Mouse (Mus musculus): ENCODE results near the gene Bmpr1b. TPM values are rescaled to one million over a fixed set of nuclear protein-coding genes. Genes with fewer than 3 reads are reported as not detected.

The Bmpr1b gene
- polyA plus RNA-seq, 1 experiment, result 0.05 TPM

DNA sequence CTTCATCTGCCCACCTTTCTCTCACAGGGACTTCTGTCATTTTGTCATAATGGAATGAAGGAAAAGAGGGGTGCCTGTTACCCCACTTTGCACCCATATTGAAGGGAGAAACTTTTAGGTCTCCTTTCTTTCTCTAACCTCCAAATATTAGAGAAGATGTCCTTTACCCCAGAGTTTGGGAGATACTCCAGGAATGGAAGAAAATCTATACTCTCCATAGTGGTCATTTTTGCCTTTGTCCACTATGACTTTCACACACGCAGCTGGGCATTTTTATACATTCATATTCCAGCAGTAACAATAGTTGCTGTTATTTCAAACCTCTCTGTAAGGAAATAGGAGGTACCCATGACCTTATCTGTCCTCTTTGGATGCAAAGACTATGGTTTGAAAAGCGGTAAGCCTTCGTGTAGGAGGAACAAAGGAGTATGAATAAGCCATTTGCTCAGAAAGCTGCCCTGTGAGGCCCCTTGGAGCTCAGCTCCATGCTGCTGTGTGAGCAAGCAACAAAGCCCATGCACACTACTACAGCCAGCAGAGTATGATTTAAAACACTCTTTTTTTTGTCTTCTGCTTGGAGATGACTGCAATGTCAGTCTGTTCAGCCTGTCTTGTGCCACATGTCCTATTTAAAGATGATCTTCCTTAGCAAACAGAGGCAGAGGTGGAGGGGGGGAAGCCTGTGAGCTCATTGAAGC is 350.5 kb downstream of the Bmpr1b start:
- TF ChIP-seq POLR2A (IDR thresholded peaks at IDR 0.05; ENCODE audit: control insufficient read depth, extremely low read depth, insufficient read depth, low read length, poor library complexity), result no peak
- TF ChIP-seq CTCF (IDR thresholded peaks at IDR 0.05; ENCODE audit: borderline replicate concordance, control insufficient read depth, extremely low read depth, insufficient read depth, low read length, poor library complexity), result no peak
- no peak for DNase-seq
- Histone ChIP-seq H3K27ac (ENCODE audit: control insufficient read depth, insufficient read depth, low read length) (no peak overlapping the region), H3K4me3 (ENCODE audit: control insufficient read depth, insufficient read depth, low read length) (no peak overlapping the region), H3K4me1 (replicated peaks; ENCODE audit: control insufficient read depth, insufficient read depth, low read length) (no peaks in the 10 kb centered on the region), H3K36me3 (ENCODE audit: control insufficient read depth, insufficient read depth, low read length) (no peaks in the 10 kb centered on the region), H3K27me3 (ENCODE audit: control insufficient read depth, insufficient read depth, low read length) (no peaks in the 10 kb centered on the region)
- WGBS, result 90% methylated on average over 3 of the region's 3 CpGs

DNA sequence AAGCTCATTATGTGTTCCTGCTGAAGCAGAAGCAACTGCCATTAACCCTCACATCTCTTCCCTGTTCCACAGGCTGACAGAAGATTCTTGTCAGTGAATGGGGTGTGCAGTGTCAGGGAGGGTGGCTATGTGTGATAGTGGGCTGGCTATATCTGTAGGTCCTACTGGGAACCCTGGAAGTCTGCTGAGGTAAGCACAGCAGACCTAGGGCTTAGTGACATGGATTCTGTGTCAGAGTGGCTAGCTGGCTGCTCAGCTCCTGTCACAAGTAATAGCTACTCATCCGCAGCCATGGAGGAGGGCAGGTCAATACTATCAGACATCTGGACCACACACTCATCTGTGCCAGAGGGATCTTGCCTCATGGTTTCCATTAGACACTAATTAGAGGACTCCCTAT is 354.4 kb downstream of the Bmpr1b start:
- no peak for DNase-seq
- TF ChIP-seq CTCF (IDR thresholded peaks at IDR 0.05; ENCODE audit: borderline replicate concordance, control insufficient read depth, extremely low read depth, insufficient read depth, low read length, poor library complexity) (no peak), POLR2A (IDR thresholded peaks at IDR 0.05; ENCODE audit: control insufficient read depth, extremely low read depth, insufficient read depth, low read length, poor library complexity) (no peak)
- WGBS, result 100% methylated on average over 1 of the region's 1 CpGs

DNA sequence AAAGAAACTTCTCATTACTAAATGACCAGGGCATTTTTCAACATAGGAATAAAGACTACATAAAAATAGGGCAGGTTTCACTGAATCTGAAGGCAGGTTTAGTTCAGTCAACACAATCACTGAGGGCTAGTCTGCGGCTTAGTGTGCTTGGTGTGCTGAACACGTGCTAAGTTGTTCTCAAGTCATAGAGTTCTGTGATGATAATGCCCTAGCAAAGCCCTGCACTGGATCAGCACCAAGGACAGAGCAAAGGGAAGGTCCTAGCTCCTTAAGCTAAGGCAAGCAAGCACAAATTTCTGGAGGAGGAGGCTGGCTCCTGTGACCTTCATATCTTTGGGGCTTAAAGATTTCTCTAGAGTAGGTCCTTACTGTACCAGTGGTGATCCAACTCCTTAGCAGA is 357.9 kb downstream of the Bmpr1b start:
- no peak overlapping the region for H3K27ac ChIP-seq (ENCODE audit: control insufficient read depth, insufficient read depth, low read length)
- H3K4me1 ChIP-seq (replicated peaks; ENCODE audit: control insufficient read depth, insufficient read depth, low read length), result no peaks in the 10 kb centered on the region
- no peaks in the 10 kb centered on the region for H3K27me3 ChIP-seq (ENCODE audit: control insufficient read depth, insufficient read depth, low read length)
- 26% methylated on average over 2 of the region's 2 CpGs for whole genome bisulfite sequencing
- no peaks in the 10 kb centered on the region for H3K36me3 ChIP-seq (ENCODE audit: control insufficient read depth, insufficient read depth, low read length)
- H3K4me3 ChIP-seq (ENCODE audit: control insufficient read depth, insufficient read depth, low read length), result no peak overlapping the region
- DNase-seq, result no peak
- TF ChIP-seq CTCF (IDR thresholded peaks at IDR 0.05; ENCODE audit: borderline replicate concordance, control insufficient read depth, extremely low read depth, insufficient read depth, low read length, poor library complexity), result no peak
- no peak for TF ChIP-seq POLR2A (IDR thresholded peaks at IDR 0.05; ENCODE audit: control insufficient read depth, extremely low read depth, insufficient read depth, low read length, poor library complexity)

More for the DNA sequence above, 354.4 kb downstream of the Bmpr1b start:
- Histone ChIP-seq H3K27me3 (ENCODE audit: control insufficient read depth, insufficient read depth, low read length) (no peaks in the 10 kb centered on the region), H3K27ac (ENCODE audit: control insufficient read depth, insufficient read depth, low read length) (no peak overlapping the region), H3K36me3 (ENCODE audit: control insufficient read depth, insufficient read depth, low read length) (no peaks in the 10 kb centered on the region), H3K4me1 (replicated peaks; ENCODE audit: control insufficient read depth, insufficient read depth, low read length) (no peaks in the 10 kb centered on the region), H3K4me3 (ENCODE audit: control insufficient read depth, insufficient read depth, low read length) (no peak overlapping the region)

DNA sequence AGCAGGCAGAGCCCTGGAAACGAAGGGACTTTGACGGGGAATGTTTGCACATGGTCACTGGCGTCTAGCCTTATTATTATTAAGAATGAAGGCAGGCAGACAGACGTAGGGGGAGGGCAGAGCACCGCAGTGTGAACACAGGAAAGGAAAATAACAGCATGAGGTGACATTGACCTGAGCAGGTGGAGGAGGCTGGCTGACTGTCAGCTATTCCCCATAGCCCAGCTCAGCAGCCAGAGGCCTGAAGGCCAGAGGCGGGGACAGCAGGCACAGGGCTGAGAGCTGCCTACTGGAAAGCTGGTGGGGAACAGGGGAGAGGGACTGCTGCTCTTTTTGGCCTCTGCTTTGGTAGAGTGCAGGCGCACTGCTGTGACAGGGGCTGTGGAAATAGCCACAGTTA is 358.3 kb downstream of the Bmpr1b start:
- DNase-seq, result no peak
- Histone ChIP-seq H3K27me3 (ENCODE audit: control insufficient read depth, insufficient read depth, low read length) (no peaks in the 10 kb centered on the region), H3K36me3 (ENCODE audit: control insufficient read depth, insufficient read depth, low read length) (no peaks in the 10 kb centered on the region), H3K4me1 (replicated peaks; ENCODE audit: control insufficient read depth, insufficient read depth, low read length) (no peaks in the 10 kb centered on the region), H3K27ac (ENCODE audit: control insufficient read depth, insufficient read depth, low read length) (no peak overlapping the region), H3K4me3 (ENCODE audit: control insufficient read depth, insufficient read depth, low read length) (no peak overlapping the region)
- TF ChIP-seq POLR2A (IDR thresholded peaks at IDR 0.05; ENCODE audit: control insufficient read depth, extremely low read depth, insufficient read depth, low read length, poor library complexity), result no peak
- no peak for TF ChIP-seq CTCF (IDR thresholded peaks at IDR 0.05; ENCODE audit: borderline replicate concordance, control insufficient read depth, extremely low read depth, insufficient read depth, low read length, poor library complexity)
- WGBS, result 78% methylated on average over 7 of the region's 7 CpGs

DNA sequence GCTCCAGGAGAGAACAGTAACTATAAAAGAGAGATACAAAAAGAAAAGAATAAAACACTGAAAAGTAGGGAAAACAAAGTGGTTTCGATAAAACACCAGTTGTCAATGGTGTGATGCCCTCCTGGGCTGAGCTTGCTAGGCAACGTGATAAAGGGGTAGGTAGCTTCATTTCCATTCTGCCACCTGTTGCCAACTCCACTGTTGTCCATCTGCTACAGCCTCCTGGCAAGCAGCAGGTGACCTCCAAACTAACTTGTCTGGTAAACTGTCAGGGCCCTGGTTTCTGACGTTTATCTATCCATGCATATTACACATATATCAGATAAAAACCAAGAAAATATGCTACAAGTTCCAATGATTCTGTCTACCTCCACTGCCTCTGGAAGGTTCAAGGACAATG is 359.6 kb downstream of the Bmpr1b start:
- Histone ChIP-seq H3K4me1 (replicated peaks; ENCODE audit: control insufficient read depth, insufficient read depth, low read length) (no peaks in the 10 kb centered on the region), H3K27ac (ENCODE audit: control insufficient read depth, insufficient read depth, low read length) (no peak overlapping the region), H3K36me3 (ENCODE audit: control insufficient read depth, insufficient read depth, low read length) (no peaks in the 10 kb centered on the region), H3K4me3 (ENCODE audit: control insufficient read depth, insufficient read depth, low read length) (no peak overlapping the region), H3K27me3 (ENCODE audit: control insufficient read depth, insufficient read depth, low read length) (no peaks in the 10 kb centered on the region)
- DNase-seq, result no peak
- TF ChIP-seq POLR2A (IDR thresholded peaks at IDR 0.05; ENCODE audit: control insufficient read depth, extremely low read depth, insufficient read depth, low read length, poor library complexity) (no peak), CTCF (IDR thresholded peaks at IDR 0.05; ENCODE audit: borderline replicate concordance, control insufficient read depth, extremely low read depth, insufficient read depth, low read length, poor library complexity) (no peak)
- WGBS, result 84% methylated on average over 3 of the region's 3 CpGs

DNA sequence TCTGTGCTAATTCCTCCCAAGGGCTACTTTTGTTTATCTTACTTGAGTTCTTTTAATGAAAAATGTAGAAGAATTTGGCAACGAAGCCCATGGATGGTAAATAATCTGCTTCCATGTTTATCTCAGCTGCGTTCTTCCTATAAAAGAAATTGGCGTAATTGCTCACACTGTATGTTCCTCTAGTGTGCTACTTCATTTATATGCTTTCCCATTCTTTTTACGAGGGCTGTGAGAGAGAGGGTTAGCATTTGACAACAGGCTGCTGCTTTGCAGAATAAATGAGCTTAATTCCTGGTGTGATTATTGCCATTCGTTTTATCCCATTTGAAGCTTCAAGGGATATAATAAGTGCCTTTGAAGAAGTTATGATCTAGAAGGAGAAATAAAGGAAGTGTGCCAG is 365.1 kb downstream of the Bmpr1b start:
- TF ChIP-seq CTCF (IDR thresholded peaks at IDR 0.05; ENCODE audit: borderline replicate concordance, control insufficient read depth, extremely low read depth, insufficient read depth, low read length, poor library complexity), result no peak
- Histone ChIP-seq H3K27me3 (ENCODE audit: control insufficient read depth, insufficient read depth, low read length) (no peaks in the 10 kb centered on the region), H3K4me1 (replicated peaks; ENCODE audit: control insufficient read depth, insufficient read depth, low read length) (no peaks in the 10 kb centered on the region), H3K36me3 (ENCODE audit: control insufficient read depth, insufficient read depth, low read length) (no peaks in the 10 kb centered on the region), H3K27ac (ENCODE audit: control insufficient read depth, insufficient read depth, low read length) (no peak overlapping the region), H3K4me3 (ENCODE audit: control insufficient read depth, insufficient read depth, low read length) (no peak overlapping the region)
- WGBS, result 94% methylated on average over 5 of the region's 5 CpGs
- no peak for DNase-seq

DNA sequence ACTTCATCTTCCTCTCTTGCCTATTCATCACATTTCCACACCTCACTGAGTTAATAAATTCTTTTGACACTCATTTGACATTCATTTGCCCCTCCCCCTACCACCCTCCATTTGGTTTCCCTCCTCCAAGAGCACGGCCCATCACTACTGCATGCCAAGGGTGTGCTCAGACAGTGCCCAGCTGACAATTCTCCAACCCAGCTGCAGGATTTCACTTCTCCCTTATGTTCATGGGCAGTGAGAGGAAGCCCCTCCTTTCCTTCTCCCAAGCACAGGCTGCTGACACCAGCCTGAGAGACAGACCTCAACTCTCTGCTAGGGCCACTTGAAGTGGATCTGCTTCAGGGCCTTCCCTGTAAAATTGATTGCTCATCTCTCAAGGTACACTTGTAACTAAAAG is 371.4 kb downstream of the Bmpr1b start:
- Histone ChIP-seq H3K27ac (ENCODE audit: control insufficient read depth, insufficient read depth, low read length) (no peak overlapping the region), H3K36me3 (ENCODE audit: control insufficient read depth, insufficient read depth, low read length) (no peaks in the 10 kb centered on the region), H3K4me3 (ENCODE audit: control insufficient read depth, insufficient read depth, low read length) (no peak overlapping the region), H3K27me3 (ENCODE audit: control insufficient read depth, insufficient read depth, low read length) (no peaks in the 10 kb centered on the region), H3K4me1 (replicated peaks; ENCODE audit: control insufficient read depth, insufficient read depth, low read length) (no peaks in the 10 kb centered on the region)
- DNase-seq, result no peak
- 62% methylated on average over 1 of the region's 1 CpGs for WGBS
- TF ChIP-seq CTCF (IDR thresholded peaks at IDR 0.05; ENCODE audit: borderline replicate concordance, control insufficient read depth, extremely low read depth, insufficient read depth, low read length, poor library complexity), result no peak
- no peak for TF ChIP-seq POLR2A (IDR thresholded peaks at IDR 0.05; ENCODE audit: control insufficient read depth, extremely low read depth, insufficient read depth, low read length, poor library complexity)
